Mouse (Mus musculus) ES-E14 (cell line): ENCODE measurements at regions not wholly inside any gene's neighbourhood (a gene's known extent, or its start where the extent isn't known, plus 50 kb on each side); places are given as distances from the start of the nearest gene placed in this dataset.

Source experiments
- DNase-seq: peaks from one replicate; pipeline ENCODE4 v3.0.0-alpha.2; 2013; ENCODE audit warnings: low read depth, low spot score
- H3K27ac ChIP-seq: 2 replicates; pipeline ENCODE4 v1.5.1; 2012; ENCODE audit warnings: low read depth, mild to moderate bottlenecking, low read length, moderate library complexity, mixed read lengths; ENCODE audit not compliant: poor library complexity, insufficient read depth, severe bottlenecking
- H3K36me3 ChIP-seq: 2 replicates; pipeline ENCODE4 v1.6.1; 2012; ENCODE audit warnings: mild to moderate bottlenecking, low read length, moderate library complexity, mixed read lengths; ENCODE audit not compliant: control insufficient read depth, poor library complexity, insufficient read depth, severe bottlenecking
- H3K4me1 ChIP-seq, 2 experiments: fragments of 150-350 bp in 1 of 2; sonication (generic) in 1 of 2; 2 replicates each; pipeline ENCODE4 v1.6.1; 2012; ENCODE audit warnings: low read length in 2 of 2, mild to moderate bottlenecking in 1 of 2, mixed read lengths in 1 of 2; ENCODE audit not compliant: control insufficient read depth in 2 of 2, insufficient read depth in 2 of 2, poor library complexity in 1 of 2
- H3K4me3 ChIP-seq, 2 experiments: fragments of 150-350 bp in 1 of 2; sonication (generic) in 1 of 2; 2 replicates each; pipeline ENCODE4 v1.5.1; 2012; ENCODE audit warnings: low read length in 2 of 2, low read depth in 1 of 2, mild to moderate bottlenecking in 1 of 2, mixed read lengths in 1 of 2; ENCODE audit not compliant: insufficient read depth in 1 of 2, poor library complexity in 1 of 2, severe bottlenecking in 1 of 2
- H3K9ac ChIP-seq: 2 replicates; pipeline ENCODE4 v1.6.1; 2012; ENCODE audit warnings: low read depth, mild to moderate bottlenecking, low read length, mixed read lengths; ENCODE audit not compliant: poor library complexity, insufficient read depth, severe bottlenecking
- H3K9me3 ChIP-seq: fragments of 150-350 bp; sonication (generic); 2 replicates; pipeline ENCODE4 v1.6.1; 2012; ENCODE audit warnings: low read depth, mild to moderate bottlenecking, low read length; ENCODE audit not compliant: control insufficient read depth, insufficient read depth
- CHD2 ChIP-seq: IDR thresholded peaks from 2 replicates; pipeline ENCODE4 v1.6.1; 2014; ENCODE audit warnings: mild to moderate bottlenecking, low read depth, low read length, inconsistent platforms
- HCFC1 ChIP-seq: IDR thresholded peaks from 2 replicates; pipeline ENCODE4 v1.6.1; 2012; ENCODE audit warnings: low read length, inconsistent platforms, borderline replicate concordance; ENCODE audit not compliant: insufficient read depth
- MAFK ChIP-seq: IDR thresholded peaks from 2 replicates; pipeline ENCODE4 v1.6.1; 2014; ENCODE audit warnings: mild to moderate bottlenecking, low read depth, low read length, inconsistent platforms; ENCODE audit not compliant: insufficient read depth
- ZC3H11A ChIP-seq: IDR thresholded peaks from 2 replicates; pipeline ENCODE4 v1.6.1; 2012; ENCODE audit warnings: low read depth, mild to moderate bottlenecking, inconsistent platforms, low read length, borderline replicate concordance
- ZNF384 ChIP-seq: IDR thresholded peaks from 2 replicates; pipeline ENCODE4 v1.6.1; 2012; ENCODE audit warnings: low read depth, low read length, inconsistent platforms
- in situ Hi-C, 2 experiments: fragments of 600-800 bp; cut with MboI; formaldehyde crosslinking; loops; one replicate each; pipeline ENCODE4 v1.15.1; 2025; ENCODE audit warnings: low sequenced_read_pairs in 2 of 2, inconsistent platforms in 1 of 2; ENCODE audit not compliant: unreplicated experiment in 2 of 2

DNA sequence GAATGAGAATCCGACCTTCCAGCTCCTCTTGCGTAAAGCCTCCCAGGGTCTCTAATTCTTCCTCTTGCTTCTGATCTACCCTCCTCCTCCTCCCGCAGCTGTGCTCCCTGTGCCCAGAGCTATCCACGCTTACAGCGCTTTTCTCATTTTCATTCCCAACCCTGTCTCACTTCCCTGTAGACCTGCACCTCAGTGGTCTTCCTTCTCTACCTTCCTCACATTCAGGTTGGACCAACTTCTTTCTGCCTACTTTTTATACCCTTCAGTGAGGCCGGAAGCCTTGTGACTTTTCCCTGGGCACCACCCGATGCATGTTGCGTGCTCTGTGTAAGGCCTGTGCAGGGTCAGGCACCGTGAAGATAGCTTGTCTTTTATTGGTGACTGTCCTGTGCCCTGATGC is 263.0 kb downstream of the Eipr1 start:
- in situ Hi-C loops, result no loop called here
- no peaks in the 10 kb centered on the region for H3K4me1 ChIP-seq
- no peak overlapping the region for H3K27ac ChIP-seq
- H3K4me3 ChIP-seq, result no peak overlapping the region
- H3K9me3 ChIP-seq, result no peaks in the 10 kb centered on the region
- TF ChIP-seq ZC3H11A (no peak), ZNF384 (no peak), CHD2 (no peak), MAFK (no peak), HCFC1 (no peak)
- no peak for DNase-seq
- no peaks in the 10 kb centered on the region for H3K36me3 ChIP-seq
- no peak overlapping the region for H3K9ac ChIP-seq

DNA sequence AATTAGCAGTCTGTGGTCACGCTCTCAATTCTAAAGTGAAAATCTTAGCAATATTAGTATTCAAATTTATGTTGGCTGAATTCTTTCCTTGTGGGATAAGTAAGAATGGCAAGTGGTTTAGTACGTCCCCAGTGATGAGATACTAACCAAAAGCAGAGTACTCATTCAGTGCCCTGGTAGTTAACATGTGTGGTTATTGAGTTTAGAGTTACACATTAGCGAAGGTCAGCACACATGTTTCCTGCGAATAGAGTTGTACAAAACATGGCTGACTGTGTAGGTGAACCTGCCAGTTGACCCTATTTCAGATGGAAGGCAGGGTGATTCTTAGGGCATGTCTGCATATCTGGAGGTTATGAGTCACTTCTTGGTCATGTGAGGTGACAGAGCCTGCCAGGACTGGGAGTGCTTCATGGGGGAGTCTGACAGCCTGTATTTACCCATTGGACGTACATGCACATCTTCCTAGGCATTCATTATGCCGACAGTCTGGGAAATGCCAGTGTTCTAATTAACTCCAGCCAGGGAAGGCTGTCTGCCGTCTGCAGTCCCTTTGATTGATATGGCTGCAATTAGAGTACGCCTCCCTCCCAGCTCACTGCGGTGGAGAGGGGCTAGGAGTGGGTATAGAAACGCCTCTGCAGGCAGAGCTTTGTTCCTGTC is 263.7 kb downstream of the Eipr1 start:
- no peak overlapping the region for H3K27ac ChIP-seq
- no peaks in the 10 kb centered on the region for H3K9me3 ChIP-seq
- no peaks in the 10 kb centered on the region for H3K36me3 ChIP-seq
- H3K9ac ChIP-seq, result no peak overlapping the region
- no peaks in the 10 kb centered on the region for H3K4me1 ChIP-seq
- DNase-seq, result no peak
- TF ChIP-seq HCFC1 (no peak), ZC3H11A (no peak), MAFK (no peak)
- in situ Hi-C loops, result no loop called here
- no peak overlapping the region for H3K4me3 ChIP-seq

DNA sequence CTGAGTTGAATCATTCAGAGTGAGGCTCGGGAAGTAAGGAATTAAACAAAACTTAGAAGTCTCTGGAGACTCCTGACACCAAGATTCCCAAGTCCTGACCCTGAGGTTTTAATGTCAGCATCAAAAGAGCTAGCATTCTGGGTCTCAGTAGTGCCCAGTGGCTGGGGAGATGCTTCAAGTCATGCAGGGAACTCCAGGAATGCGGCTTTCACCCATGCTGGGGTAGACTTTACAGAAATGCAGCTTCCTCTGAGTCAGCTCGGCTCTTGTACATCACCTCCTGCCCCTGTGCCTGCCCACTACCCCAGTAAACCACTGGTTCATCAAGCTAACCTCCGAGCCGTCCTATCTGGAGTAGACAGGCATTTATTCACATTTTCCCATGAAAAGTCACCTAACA is 269.5 kb downstream of the Eipr1 start:
- TF ChIP-seq CHD2 (no peak), MAFK (no peak), ZNF384 (no peak), HCFC1 (no peak), ZC3H11A (no peak)
- Histone ChIP-seq H3K9me3 (no peaks in the 10 kb centered on the region), H3K27ac (no peak overlapping the region), H3K9ac (no peak overlapping the region), H3K4me3 (no peak overlapping the region), H3K4me1 (no peaks in the 10 kb centered on the region), H3K36me3 (no peaks in the 10 kb centered on the region)
- DNase-seq, result no peak
- in situ Hi-C loops, result no loop called here

DNA sequence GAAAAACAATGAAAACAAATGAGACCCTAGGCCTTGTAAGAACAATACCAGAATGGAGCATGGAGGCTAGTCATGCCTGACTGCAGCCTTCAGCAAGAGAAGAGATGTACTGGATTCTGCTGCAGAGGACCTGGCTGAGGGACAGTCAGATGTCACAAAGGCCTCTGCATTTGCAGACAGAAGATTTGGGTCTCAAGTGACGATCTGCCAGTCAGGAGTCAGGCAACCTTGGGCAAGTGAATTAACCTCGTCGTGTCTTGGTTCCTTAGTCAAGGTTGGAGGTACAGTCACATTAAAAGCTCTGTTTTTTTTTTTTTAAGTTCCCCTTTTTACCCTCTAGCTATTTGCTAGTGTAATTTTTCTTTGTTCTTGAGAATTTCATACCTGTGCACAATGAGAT is 276.6 kb downstream of the Eipr1 start:
- H3K4me1 ChIP-seq, result no peaks in the 10 kb centered on the region
- no peaks in the 10 kb centered on the region for H3K9me3 ChIP-seq
- in situ Hi-C loops, result no loop called here
- no peaks in the 10 kb centered on the region for H3K36me3 ChIP-seq
- TF ChIP-seq ZNF384, result no peak
- TF ChIP-seq ZC3H11A, result no peak
- TF ChIP-seq MAFK, result no peak
- no peak for TF ChIP-seq CHD2
- TF ChIP-seq HCFC1, result no peak
- no peak for DNase-seq
- no peak overlapping the region for H3K4me3 ChIP-seq
- H3K27ac ChIP-seq, result no peak overlapping the region
- no peak overlapping the region for H3K9ac ChIP-seq

DNA sequence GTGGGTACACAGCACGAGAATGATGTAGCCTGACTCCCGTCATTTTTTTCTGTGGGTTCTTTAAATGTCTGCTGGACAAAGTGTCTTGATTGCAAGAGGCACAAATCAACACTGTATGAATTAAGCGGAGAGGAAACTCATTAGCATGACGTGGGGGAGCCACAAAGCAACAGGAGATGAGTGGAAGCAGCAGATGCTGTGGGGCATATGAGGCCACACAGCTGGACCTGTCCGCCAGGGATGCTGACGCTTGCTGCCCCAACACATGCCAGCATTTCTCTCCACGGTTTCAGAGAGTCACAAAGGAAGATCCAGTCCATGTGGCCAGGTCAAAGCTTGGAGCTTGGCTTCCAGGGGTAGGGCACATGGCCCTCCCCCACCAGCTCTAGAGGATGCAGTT is 277.9 kb downstream of the Eipr1 start:
- no peaks in the 10 kb centered on the region for H3K9me3 ChIP-seq
- H3K9ac ChIP-seq, result no peak overlapping the region
- TF ChIP-seq ZC3H11A (no peak), MAFK (no peak), HCFC1 (no peak), ZNF384 (no peak), CHD2 (no peak)
- no peak overlapping the region for H3K27ac ChIP-seq
- H3K4me1 ChIP-seq, result no peaks in the 10 kb centered on the region
- no peak overlapping the region for H3K4me3 ChIP-seq
- in situ Hi-C loops, result no loop called here
- H3K36me3 ChIP-seq, result no peaks in the 10 kb centered on the region
- DNase-seq, result no peak
